Mouse (Mus musculus): Measurements from ENCODE around the gene Ube2s. TPM values are rescaled to one million over a fixed set of nuclear protein-coding genes. Genes with fewer than 3 reads are reported as not detected.
"Not testable (repeated sequence)": the region's sequence is repeated elsewhere in the genome, so short reads cannot be mapped to it uniquely, and the experiment has no call there.

Ube2s gene
- polyA plus RNA-seq, 1 experiment from 2014 or later, result 250 TPM

DNA sequence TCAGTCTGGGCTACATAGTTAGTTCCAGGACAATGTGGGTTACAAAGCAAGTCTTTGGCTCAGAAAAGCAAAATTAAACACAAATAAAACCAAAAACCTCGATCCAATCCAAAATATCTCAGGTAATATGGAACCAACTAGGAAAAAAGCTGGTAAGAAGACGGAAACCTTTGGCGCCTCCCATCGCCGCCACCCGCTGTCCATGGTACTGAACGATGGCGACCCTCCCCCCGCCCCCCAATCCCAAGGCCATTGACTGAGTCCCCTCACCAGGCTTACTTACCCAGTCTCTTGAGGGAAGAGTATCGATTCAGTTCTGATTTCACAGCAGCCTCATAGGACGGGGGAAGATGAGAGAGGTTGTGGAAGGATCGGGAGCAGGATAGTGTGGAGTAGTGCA is 18.1 kb upstream of the Ube2s start:
- 11% methylated on average over 12 of the region's 12 CpGs for WGBS
- no peak for ATAC-seq
- H3K27me3 ChIP-seq (replicated peaks; ENCODE audit: control insufficient read depth, insufficient read depth, low read length), result no peaks in the 10 kb centered on the region

GRCm38 (mm10) chr7:4825365-4825764 is 13.0 kb upstream of the Ube2s start:
- no peak for ATAC-seq
- Histone ChIP-seq H3K36me3 (ENCODE audit: control insufficient read depth, insufficient read depth, low read length) (peaks cover 12% of the 10 kb centered on the region; the same call in 1 of the 2 replicates), H3K4me2 (ENCODE audit: low read length) (no peak overlapping the region), H3K27me3 (replicated peaks; ENCODE audit: control insufficient read depth, insufficient read depth, low read length) (no peaks in the 10 kb centered on the region), H3K4me3 (ENCODE audit: low read length) (no peak overlapping the region), H3K9me3 (ENCODE audit: control insufficient read depth, low read length) (no peaks in the 10 kb centered on the region), H3K27ac (ENCODE audit: low read depth, low read length) (no peak overlapping the region), H3K4me1 (ENCODE audit: control insufficient read depth, insufficient read depth, low read depth, low read length) (no peaks in the 10 kb centered on the region), H3K9ac (ENCODE audit: low read depth, low read length) (no peak overlapping the region)
- 55% methylated on average over 4 of the region's 4 CpGs for WGBS

More for the DNA sequence above, 18.1 kb upstream of the Ube2s start:
- Histone ChIP-seq H3K36me3 (ENCODE audit: control insufficient read depth, insufficient read depth, low read length) (peaks cover 12% of the 10 kb centered on the region), H3K9ac (ENCODE audit: low read depth, low read length) (no peak overlapping the region), H3K27ac (ENCODE audit: low read depth, low read length) (no peak overlapping the region), H3K9me3 (ENCODE audit: control insufficient read depth, low read length) (no peaks in the 10 kb centered on the region), H3K4me2 (ENCODE audit: low read length) (no peak overlapping the region), H3K4me1 (ENCODE audit: control insufficient read depth, insufficient read depth, low read depth, low read length) (no peaks in the 10 kb centered on the region), H3K4me3 (ENCODE audit: low read length) (no peak overlapping the region)

GRCm38 (mm10) chr7:4822162-4822907 is 9.9 kb upstream of the Ube2s start:
- H3K4me1 ChIP-seq (ENCODE audit: control insufficient read depth, insufficient read depth, low read depth, low read length), result no peaks in the 10 kb centered on the region
- H3K9ac ChIP-seq (ENCODE audit: low read depth, low read length), result no peak overlapping the region
- ATAC-seq, result no peak
- no peak overlapping the region for H3K27ac ChIP-seq (ENCODE audit: low read depth, low read length)
- no peak overlapping the region for H3K4me2 ChIP-seq (ENCODE audit: low read length)
- H3K27me3 ChIP-seq (replicated peaks; ENCODE audit: control insufficient read depth, insufficient read depth, low read length), result no peaks in the 10 kb centered on the region
- H3K9me3 ChIP-seq (ENCODE audit: control insufficient read depth, low read length), result no peaks in the 10 kb centered on the region
- no peak overlapping the region for H3K4me3 ChIP-seq (ENCODE audit: low read length)
- H3K36me3 ChIP-seq (ENCODE audit: control insufficient read depth, insufficient read depth, low read length), result no peaks in the 10 kb centered on the region
- 75% methylated on average over 6 of the region's 6 CpGs for WGBS

- no peak overlapping the region for H3K27ac ChIP-seq (ENCODE audit: low read depth, low read length)
- no peak overlapping the region for H3K4me2 ChIP-seq (ENCODE audit: low read length)
- 75% methylated on average over 4 of the region's 4 CpGs for WGBS
- no peak for ATAC-seq
- H3K4me1 ChIP-seq (ENCODE audit: control insufficient read depth, insufficient read depth, low read depth, low read length), result no peaks in the 10 kb centered on the region
- no peak overlapping the region for H3K9ac ChIP-seq (ENCODE audit: low read depth, low read length)
- H3K27me3 ChIP-seq (replicated peaks; ENCODE audit: control insufficient read depth, insufficient read depth, low read length), result no peaks in the 10 kb centered on the region
- no peaks in the 10 kb centered on the region for H3K36me3 ChIP-seq (ENCODE audit: control insufficient read depth, insufficient read depth, low read length)
- no peaks in the 10 kb centered on the region for H3K9me3 ChIP-seq (ENCODE audit: control insufficient read depth, low read length)
- no peak overlapping the region for H3K4me3 ChIP-seq (ENCODE audit: low read length)
Measured at GRCm38 (mm10) chr7:4821690-4822089, 9.3 kb upstream of the Ube2s start.

DNA sequence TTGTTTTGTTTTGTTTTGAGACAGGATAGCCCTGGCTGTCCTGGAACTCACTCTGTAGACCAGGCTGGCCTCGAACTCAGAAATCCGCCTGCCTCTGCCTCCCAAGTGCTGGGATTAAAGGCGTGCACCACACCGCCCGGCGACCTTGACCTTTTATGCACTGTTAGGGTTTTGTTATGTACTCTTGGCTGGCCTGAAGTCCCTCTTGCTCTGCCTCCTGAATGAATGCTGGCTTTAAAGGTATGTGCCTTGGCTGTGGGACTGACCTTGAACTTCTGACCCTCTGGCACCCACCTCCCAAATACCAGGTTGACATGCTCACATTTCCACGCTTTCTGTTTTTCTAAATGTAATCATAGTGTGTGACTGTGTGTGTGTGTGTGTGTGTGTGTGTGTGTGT is 8.5 kb upstream of the Ube2s start:
- not testable (repeated sequence) for H3K4me3 ChIP-seq (ENCODE audit: low read length); H3K27ac ChIP-seq (ENCODE audit: low read depth, low read length); H3K9ac ChIP-seq (ENCODE audit: low read depth, low read length); H3K27me3 ChIP-seq (replicated peaks; ENCODE audit: control insufficient read depth, insufficient read depth, low read length); ATAC-seq; H3K4me1 ChIP-seq (ENCODE audit: control insufficient read depth, insufficient read depth, low read depth, low read length); H3K9me3 ChIP-seq (ENCODE audit: control insufficient read depth, low read length); H3K36me3 ChIP-seq (ENCODE audit: control insufficient read depth, insufficient read depth, low read length); H3K4me2 ChIP-seq (ENCODE audit: low read length)
- 90% methylated on average over 7 of the region's 7 CpGs for WGBS

GRCm38 (mm10) chr7:4816559-4816958 is 4.2 kb upstream of the Ube2s start:
- no peak for ATAC-seq
- H3K9ac ChIP-seq (ENCODE audit: low read depth, low read length), result no peak overlapping the region
- no peak overlapping the region for H3K4me3 ChIP-seq (ENCODE audit: low read length)
- no peaks in the 10 kb centered on the region for H3K27me3 ChIP-seq (replicated peaks; ENCODE audit: control insufficient read depth, insufficient read depth, low read length)
- no peaks in the 10 kb centered on the region for H3K36me3 ChIP-seq (ENCODE audit: control insufficient read depth, insufficient read depth, low read length)
- H3K9me3 ChIP-seq (ENCODE audit: control insufficient read depth, low read length), result no peaks in the 10 kb centered on the region
- no peak overlapping the region for H3K27ac ChIP-seq (ENCODE audit: low read depth, low read length)
- H3K4me2 ChIP-seq (ENCODE audit: low read length), result no peak overlapping the region
- peaks cover 5% of the 10 kb centered on the region for H3K4me1 ChIP-seq (ENCODE audit: control insufficient read depth, insufficient read depth, low read depth, low read length)

DNA sequence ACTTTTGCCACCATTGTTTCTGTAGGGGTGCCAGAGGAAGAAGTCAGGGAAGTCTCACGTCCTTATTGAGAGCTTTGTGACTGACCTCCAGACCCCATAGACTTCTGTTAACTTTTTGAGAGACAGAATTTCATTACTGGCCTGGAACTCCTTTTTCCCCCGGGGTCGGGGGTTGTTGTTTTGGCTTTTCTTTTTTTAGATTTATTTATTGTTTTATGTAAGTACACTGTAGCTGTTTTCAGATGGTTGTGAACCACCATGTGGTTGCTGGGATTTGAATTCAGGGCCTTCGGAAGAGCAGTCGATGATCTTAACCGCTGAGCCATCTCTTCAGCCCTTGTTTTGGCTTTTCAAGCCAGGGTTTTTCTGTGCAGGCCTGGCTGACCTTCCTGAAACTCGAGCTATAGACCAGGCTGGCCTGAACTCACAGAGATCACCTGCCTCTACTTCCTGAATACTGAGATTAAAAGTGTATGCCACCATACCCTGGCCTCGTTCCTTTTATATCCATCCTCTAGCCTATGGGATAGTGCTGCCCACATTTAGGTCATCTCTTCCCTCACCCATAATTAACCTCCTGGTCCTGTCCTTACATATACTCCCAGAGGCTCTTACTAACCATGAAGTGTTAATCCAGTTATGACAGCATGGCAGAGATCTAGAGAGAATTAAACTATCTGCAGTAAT is 858 bp upstream of the Ube2s start:
- H3K4me1 ChIP-seq (ENCODE audit: control insufficient read depth, insufficient read depth, low read depth, low read length), result peaks cover 22% of the 10 kb centered on the region
- peak overlapping the region; percentile 85 for H3K4me2 ChIP-seq (ENCODE audit: low read length)
- no peak for ATAC-seq
- peak overlapping the region; percentile 83 for H3K27ac ChIP-seq (ENCODE audit: low read depth, low read length)
- H3K27me3 ChIP-seq (replicated peaks; ENCODE audit: control insufficient read depth, insufficient read depth, low read length), result no peaks in the 10 kb centered on the region
- H3K9ac ChIP-seq (ENCODE audit: low read depth, low read length), result peak overlapping the region; percentile 64
- peaks cover 11% of the 10 kb centered on the region for H3K36me3 ChIP-seq (ENCODE audit: control insufficient read depth, insufficient read depth, low read length)
- no peaks in the 10 kb centered on the region for H3K9me3 ChIP-seq (ENCODE audit: control insufficient read depth, low read length)
- 29% methylated on average over 8 of the region's 8 CpGs for WGBS
- peak overlapping the region; percentile 95 for H3K4me3 ChIP-seq (ENCODE audit: low read length)

GRCm38 (mm10) chr7:4811842-4812302 is 518 bp downstream of the Ube2s start:
- Histone ChIP-seq H3K4me3 (ENCODE audit: low read length) (peak overlapping the region; percentile 95), H3K9me3 (ENCODE audit: control insufficient read depth, low read length) (no peaks in the 10 kb centered on the region), H3K9ac (ENCODE audit: low read depth, low read length) (peak overlapping the region; percentile 91), H3K36me3 (ENCODE audit: control insufficient read depth, insufficient read depth, low read length) (peaks cover 21% of the 10 kb centered on the region), H3K4me1 (ENCODE audit: control insufficient read depth, insufficient read depth, low read depth, low read length) (peaks cover 22% of the 10 kb centered on the region), H3K27ac (ENCODE audit: low read depth, low read length) (peak overlapping the region; percentile 98), H3K27me3 (replicated peaks; ENCODE audit: control insufficient read depth, insufficient read depth, low read length) (no peaks in the 10 kb centered on the region), H3K4me2 (ENCODE audit: low read length) (peak overlapping the region; percentile 85)
- ATAC-seq, result no peak; the same call in 1 of the 2 replicates
- WGBS, result under 1% methylated on average over 25 of the region's 36 CpGs

- not testable (repeated sequence) for H3K27ac ChIP-seq (ENCODE audit: low read depth, low read length); H3K27me3 ChIP-seq (replicated peaks; ENCODE audit: control insufficient read depth, insufficient read depth, low read length); ATAC-seq; H3K9me3 ChIP-seq (ENCODE audit: control insufficient read depth, low read length)
- peaks cover 27% of the 10 kb centered on the region for H3K36me3 ChIP-seq (ENCODE audit: control insufficient read depth, insufficient read depth, low read length)
- peaks cover 22% of the 10 kb centered on the region for H3K4me1 ChIP-seq (ENCODE audit: control insufficient read depth, insufficient read depth, low read depth, low read length)
- H3K9ac ChIP-seq (ENCODE audit: low read depth, low read length), result peak overlapping the region; percentile 91
- WGBS, result 45% methylated on average over 10 of the region's 10 CpGs
- H3K4me2 ChIP-seq (ENCODE audit: low read length), result peak overlapping the region; percentile 85
- peak overlapping the region; percentile 95 for H3K4me3 ChIP-seq (ENCODE audit: low read length)
Measured at GRCm38 (mm10) chr7:4811131-4811530, 1.3 kb downstream of the Ube2s start.
